Mouse (Mus musculus) liver, embryonic 14.5 days (tissue): Measurements from ENCODE around the gene Gpr84.

ENCODE experiments used
- CTCF ChIP-seq: IDR thresholded peaks from 2 replicates; pipeline ENCODE4 v1.5.1; 2016; ENCODE audit warnings: antibody characterized with exemption, low read depth, control low read depth
- EP300 ChIP-seq: IDR thresholded peaks from 2 replicates; pipeline ENCODE4 v1.6.1; 2016; ENCODE audit warnings: antibody characterized with exemption, low read depth

DNA sequence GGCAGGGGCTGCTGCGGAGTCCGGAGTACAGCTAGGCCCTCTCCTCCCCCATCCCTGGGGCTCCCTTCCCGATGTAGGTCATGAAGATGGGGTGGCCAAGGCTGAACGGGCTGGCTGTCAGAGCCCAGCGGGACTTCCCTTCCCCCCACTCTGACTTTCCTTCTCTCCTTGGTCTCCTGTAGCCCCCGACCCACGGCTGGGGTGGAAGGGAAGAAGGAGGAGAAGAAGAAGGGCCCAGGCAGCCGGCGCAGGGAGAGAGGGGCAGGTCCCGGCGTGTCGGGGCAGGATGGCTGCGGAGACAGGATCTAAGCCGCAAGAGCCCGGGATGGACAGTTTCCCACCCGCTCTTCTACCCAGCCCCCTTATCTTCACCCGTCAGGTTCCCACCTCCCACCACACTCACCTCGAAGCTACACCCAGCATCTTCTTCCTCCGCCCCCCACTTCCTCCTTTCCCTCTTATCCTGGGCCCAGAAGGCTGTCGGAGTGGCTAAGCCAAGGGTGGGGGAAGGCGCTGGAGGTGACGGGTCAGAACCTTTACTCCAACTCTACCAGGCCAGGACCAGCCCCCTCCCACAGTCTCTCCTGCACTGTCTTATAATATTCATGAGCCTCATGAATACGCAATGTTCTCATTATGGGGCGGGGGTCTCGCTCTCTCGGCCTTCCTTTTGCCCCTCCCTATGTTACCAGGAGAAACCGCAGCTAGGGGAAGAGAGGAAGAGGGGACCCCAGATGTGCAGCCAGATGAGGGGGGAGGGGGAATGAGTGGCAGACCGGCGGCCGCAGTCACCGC is 29.0 kb upstream of the Gpr84 start:
- TF ChIP-seq CTCF, result no peak
- no peak for TF ChIP-seq EP300
